ENCODE assay signal across 8 mouse cellular contexts in the genomic region with DNA sequence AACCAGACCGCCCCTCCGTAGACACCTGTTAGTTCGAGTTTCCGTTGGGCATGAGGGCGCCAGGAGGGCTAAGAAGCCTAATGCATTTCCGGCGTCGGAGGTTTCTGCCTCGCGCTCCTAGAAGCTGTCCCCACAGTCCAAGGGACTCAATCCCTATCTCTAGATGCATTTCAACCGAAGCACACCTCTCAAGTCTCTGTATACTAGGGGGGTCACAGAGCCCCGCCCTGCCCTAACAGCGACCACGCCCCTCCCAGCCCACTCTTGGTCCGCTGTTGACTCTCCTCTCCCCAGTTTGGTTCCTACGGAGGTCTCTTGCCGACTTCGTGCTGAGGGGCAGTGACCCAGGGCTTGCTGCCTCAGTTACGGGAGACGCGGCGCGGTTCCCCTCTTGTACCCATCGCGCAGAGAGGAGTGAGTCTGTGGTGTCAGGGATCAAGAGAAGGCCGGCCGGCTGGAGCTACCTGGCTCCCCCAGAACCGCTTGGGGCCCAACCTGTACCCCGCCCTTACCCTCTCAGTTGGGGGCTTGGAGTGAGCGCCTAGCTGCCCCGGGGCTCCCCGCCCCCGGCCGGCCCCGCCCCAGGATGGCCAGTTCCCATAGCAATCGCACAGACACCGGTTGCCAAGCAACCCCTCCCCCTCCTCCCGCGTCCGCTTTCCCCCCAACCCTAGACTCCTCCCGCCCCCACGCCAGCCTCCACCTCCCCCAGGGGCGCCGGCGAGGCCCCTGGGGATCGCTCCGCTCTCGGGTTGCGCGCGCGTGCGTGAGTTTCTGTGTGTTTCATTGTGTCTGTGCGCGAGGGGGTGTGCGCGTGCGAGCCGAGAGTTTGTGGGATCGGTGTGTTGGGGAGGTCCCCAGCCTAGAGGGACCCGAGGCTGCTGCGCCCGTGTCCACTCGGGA. TPM values are rescaled to one million over a fixed set of nuclear protein-coding genes. Genes with fewer than 3 reads are reported as not detected.
DNase-seq lines count a peak whose midpoint lies in the region; ATAC-seq lines count a peak whose summit lies in the region.

No protein-coding gene starts in this region.

- H3K4me3 ChIP-seq in neural tube, embryonic 13.5 days, result peak overlapping the region; percentile 70

- peak overlapping the region; percentile 89 for H3K4me2 ChIP-seq in neural tube, embryonic 13.5 days

- H3K27me3 ChIP-seq in neural tube, embryonic 13.5 days, result peaks cover 15% of the 10 kb centered on the region; the same call in 1 of the 2 replicates

- under 1% methylated on average over 64 of the region's 64 CpGs for WGBS in neural tube, embryonic 13.5 days

- H3K9ac ChIP-seq in neural tube, embryonic 13.5 days, result peak overlapping the region; percentile 97

- peaks cover 16% of the 10 kb centered on the region for H3K36me3 ChIP-seq in neural tube, embryonic 13.5 days

- H3K4me1 ChIP-seq in neural tube, embryonic 13.5 days (replicated peaks), result peaks cover 66% of the 10 kb centered on the region

- peak overlapping the region; percentile 98 for H3K27ac ChIP-seq in neural tube, embryonic 13.5 days (replicated peaks)

- DNase-seq in frontal cortex, postnatal 10 days (ENCODE audit: low spot score in 2 of 2), result peak; percentile 72 to 74
- DNase-seq in frontal cortex, postnatal 36 days (ENCODE audit: low spot score in 2 of 2), result no peak
- peak; percentile 26 for DNase-seq in ovary, postnatal 36 days (ENCODE audit: low spot score)
- no peak for DNase-seq in ovary, adult 18-20 months (ENCODE audit: low spot score)
- peak; percentile 36 to 45 for DNase-seq in kidney, postnatal 4 days
- DNase-seq in spleen, postnatal 36 days (ENCODE audit: low spot score in 2 of 2), result no peak
- no peak for DNase-seq in natural killer cell, adult 2 months (ENCODE audit: low spot score in 2 of 2)

- H3K9me3 ChIP-seq in neural tube, embryonic 13.5 days, result no peaks in the 10 kb centered on the region

- peak; percentile 64 for ATAC-seq in neural tube, embryonic 13.5 days (ENCODE audit: low read depth)

RNA-seq across cellular contexts. Expression of a gene that starts 0.9 kb away (rescaled TPM):
- 39.1 and 43.2 TPM in 2 replicates for polyA plus RNA-seq in neural tube, embryonic 13.5 days (2015; fragmentation: Nextera tagmentation; extraction: Ambion mirVana)

Comparison
In these comparisons a context has a peak if more than half of its experiments do, and no peak if none do; other contexts are left out.
1. DNase-seq: peak in frontal cortex, postnatal 10 days (2 of 2), ovary, postnatal 36 days (single experiment) and kidney, postnatal 4 days (2 of 2); none in frontal cortex, postnatal 36 days (0 of 2), ovary, adult 18-20 months (single experiment), spleen, postnatal 36 days (0 of 2) and natural killer cell, adult 2 months (0 of 2).